Mouse (Mus musculus) lung, adult 2 months (tissue): ENCODE measurements around the gene Cyp8b1.

Experiments used
- CTCF ChIP-seq: fragments of 200-500 bp; IDR thresholded peaks from 2 replicates; pipeline ENCODE4 v1.5.1; 2011; ENCODE audit warnings: mild to moderate bottlenecking, low read length, control low read depth; ENCODE audit not compliant: insufficient read depth
- POLR2A ChIP-seq: fragments of 200-500 bp; IDR thresholded peaks from 2 replicates; pipeline ENCODE4 v1.6.1; 2011; ENCODE audit warnings: low read depth, mild to moderate bottlenecking, control low read depth, low read length, borderline replicate concordance; ENCODE audit errors: extremely low read depth

- TF ChIP-seq CTCF (no peak), POLR2A (no peak)
These were observed 26.1 kb downstream of the Cyp8b1 start for GRCm38 (mm10) chr9:121889927-121890440.
